Mouse (Mus musculus) stomach, postnatal 0 days (tissue): Measurements from ENCODE around the gene Ecel1.

Source experiments
- CTCF ChIP-seq: IDR thresholded peaks from 2 replicates; pipeline ENCODE4 v1.5.1; 2016; ENCODE audit warnings: antibody characterized with exemption, low read depth, mild to moderate bottlenecking, moderate library complexity
- EP300 ChIP-seq: optimal IDR thresholded peaks from 2 replicates; pipeline ENCODE3; 2016; ENCODE audit warnings: antibody characterized with exemption

DNA sequence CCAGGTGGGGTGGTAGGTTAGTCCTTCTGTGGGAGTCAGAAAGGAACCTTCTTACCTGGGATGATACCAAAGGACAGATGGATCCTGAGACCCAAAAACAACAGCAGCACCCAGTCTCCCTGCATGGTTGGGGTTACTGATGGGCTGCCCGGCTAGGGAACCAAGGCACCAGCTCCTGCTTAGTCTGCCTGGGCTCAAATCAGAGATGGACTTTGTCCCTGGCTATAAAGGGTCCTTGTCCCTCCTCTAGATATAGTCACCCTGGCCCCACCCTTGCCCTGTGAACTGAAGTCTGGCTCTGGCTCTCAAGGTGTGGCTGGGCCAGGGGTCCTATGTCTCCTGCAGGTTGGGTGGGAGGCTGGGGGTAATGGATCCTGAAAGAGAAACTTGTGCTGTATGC is 54.9 kb downstream of the Ecel1 start, which contains the start of gene Alpi:
- TF ChIP-seq CTCF (no peak), EP300 (no peak)
